Mouse (Mus musculus) ovary, postnatal 10 days (tissue): ENCODE results near the gene Adgrg3.

Experiments used
- DNase-seq: peaks from one replicate; pipeline ENCODE4 v3.0.0; 2022; ENCODE audit warnings: low spot score

Gene Adgrg3

DNA sequence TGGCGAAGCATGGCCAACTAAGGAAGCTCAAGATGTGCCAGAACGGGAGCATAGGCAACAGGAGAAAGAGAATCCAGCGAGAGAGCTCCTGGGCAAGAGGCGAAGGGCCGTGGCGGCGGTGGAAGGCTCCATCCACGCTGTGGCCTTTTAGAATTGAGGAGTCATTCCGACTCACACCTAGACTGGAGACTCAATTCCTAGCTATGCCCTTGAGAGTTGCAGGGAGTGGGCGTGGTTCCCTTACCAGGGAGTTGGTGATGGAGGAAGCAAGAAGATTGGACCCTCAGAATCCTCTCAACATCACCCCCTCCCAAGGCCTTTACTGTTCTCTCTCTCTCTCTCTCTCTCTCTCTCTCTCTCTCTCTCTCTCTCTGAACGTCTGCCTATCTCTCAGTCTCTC is 64.2 kb downstream of the Adgrg3 start:
- no peak for DNase-seq

DNA sequence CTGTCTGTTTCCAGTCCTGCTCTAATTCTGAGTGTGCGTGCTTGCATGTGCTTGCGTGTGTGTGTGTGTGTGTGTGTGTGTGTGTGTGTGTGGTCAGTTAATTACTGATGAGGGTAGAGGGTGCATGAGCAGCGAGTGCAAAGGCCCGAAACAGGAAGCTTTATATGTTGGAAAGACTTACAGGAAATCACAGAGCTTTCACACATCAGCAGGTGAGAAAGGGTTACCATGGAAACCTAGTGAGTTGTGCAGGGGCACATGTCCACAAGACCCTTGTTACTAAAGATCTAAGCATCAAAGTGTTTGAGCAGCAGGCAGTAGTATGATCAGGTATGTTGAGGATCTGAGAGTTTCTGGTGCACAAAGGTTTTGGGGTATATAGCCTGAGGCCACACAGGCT is 66.8 kb downstream of the Adgrg3 start:
- DNase-seq, result no peak

DNA sequence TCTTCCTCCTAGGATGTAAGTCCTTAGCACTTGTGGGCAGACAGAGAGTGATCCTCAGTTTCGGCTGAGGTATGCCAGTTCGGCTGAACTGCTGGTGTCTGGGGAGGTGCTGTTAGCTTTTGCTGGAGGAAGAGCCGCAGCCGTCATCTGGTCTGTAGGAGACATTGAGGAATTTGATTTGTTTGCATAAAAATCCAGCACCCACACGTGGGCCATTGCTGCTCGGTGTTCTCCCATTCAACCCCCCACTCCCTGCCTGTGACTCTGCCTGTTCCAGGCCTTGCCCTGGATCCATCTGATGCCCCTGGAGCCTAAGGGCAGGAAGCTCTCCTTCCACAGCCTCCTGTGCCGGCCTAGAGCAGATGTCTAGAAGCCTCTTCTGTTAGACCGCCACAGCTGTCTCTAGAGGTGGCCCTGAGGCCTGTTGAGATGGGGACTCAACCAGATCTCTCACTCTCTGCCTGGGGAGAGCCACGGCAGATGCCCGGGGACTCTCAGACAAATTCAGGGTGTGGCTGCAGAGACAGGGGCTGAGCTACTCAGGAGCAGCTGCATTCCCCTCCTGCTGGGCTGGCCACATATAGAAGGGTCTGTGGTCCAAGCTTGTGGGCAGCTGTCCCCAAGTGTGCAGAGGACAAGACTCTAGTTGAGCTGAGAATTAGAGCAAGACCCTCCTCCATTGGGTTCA is 67.4 kb downstream of the Adgrg3 start:
- no peak for DNase-seq

DNA sequence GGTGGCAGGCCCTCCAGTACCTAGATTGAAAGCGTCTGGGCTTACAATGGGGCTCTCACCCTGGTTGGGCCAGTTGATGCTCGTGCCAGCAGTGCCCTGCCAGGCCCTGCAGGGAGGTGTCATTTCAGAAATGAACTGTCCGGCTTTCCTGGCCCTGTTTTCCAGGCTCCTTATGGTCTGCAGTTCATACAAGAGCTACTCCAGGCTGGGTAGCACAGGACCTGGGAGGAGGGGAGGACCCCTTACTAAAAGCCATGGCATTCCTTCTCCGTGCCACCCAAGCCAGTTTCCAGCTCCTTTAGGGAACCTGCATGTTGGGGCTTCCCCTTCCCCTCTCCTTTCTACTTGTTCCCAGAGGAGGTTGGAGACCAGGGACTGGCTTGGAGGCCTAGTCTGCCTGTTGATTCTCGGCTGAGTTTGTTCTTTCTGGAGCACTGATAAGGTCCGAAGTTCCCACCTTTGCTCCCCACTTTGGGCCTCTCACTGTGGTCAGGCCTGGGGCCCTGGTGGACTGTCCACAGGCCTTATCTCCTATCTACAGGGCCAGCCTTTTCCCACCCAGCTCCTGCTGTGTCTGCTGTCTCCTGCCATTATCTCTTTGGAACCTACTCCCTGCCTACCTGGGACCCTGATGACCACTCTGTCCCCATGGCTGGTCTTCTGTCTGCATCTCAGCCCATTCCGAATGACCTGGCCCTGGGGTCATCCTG is 68.1 kb downstream of the Adgrg3 start:
- no peak for DNase-seq

DNA sequence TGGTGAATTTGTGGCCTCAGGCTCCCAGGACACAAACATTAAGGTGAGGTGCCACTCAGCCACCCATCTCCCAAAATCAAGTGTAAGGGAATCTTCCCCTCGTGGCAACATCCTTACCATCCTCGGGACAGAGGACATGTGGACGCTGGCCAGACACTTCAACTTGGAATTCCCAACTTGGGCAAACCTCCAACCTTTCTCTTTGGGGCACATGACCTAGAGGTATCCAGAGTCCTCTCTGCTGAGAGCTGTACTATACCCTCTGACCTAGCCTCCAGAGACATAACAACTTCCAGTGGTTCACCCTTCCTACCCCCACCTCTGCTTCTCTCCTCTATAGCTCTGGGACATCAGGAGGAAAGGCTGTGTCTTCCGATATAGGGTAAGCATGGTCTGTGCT is 76.1 kb downstream of the Adgrg3 start:
- no peak for DNase-seq
